Mouse (Mus musculus) adrenal gland, adult 2 months (tissue): ENCODE data around the gene Usp20. TPM values are rescaled to one million over a fixed set of nuclear protein-coding genes. Genes with fewer than 3 reads are reported as not detected.
A peak's percentile ranks its signal among the peaks of the same experiment; 100 is the strongest.

Source experiments
- DNase-seq: peaks from one replicate; pipeline ENCODE4 v3.0.0; 2021
- polyA plus RNA-seq: library from polyadenylated mRNA; depleted of rRNA; stranded (reverse); fragments of >200 nt; gene quantifications from 2 replicates; pipeline ENCODE4 v1.2.3, GENCODE M21; 2012
- total RNA-seq, 2 experiments: library from RNA; stranded (reverse); gene quantifications; 2 replicates each; pipeline ENCODE4 v1.2.3; 2021

The Usp20 gene
- total and polyA plus RNA-seq, 3 experiments = 24.2 to 38.1 (median 32.9) TPM

DNA sequence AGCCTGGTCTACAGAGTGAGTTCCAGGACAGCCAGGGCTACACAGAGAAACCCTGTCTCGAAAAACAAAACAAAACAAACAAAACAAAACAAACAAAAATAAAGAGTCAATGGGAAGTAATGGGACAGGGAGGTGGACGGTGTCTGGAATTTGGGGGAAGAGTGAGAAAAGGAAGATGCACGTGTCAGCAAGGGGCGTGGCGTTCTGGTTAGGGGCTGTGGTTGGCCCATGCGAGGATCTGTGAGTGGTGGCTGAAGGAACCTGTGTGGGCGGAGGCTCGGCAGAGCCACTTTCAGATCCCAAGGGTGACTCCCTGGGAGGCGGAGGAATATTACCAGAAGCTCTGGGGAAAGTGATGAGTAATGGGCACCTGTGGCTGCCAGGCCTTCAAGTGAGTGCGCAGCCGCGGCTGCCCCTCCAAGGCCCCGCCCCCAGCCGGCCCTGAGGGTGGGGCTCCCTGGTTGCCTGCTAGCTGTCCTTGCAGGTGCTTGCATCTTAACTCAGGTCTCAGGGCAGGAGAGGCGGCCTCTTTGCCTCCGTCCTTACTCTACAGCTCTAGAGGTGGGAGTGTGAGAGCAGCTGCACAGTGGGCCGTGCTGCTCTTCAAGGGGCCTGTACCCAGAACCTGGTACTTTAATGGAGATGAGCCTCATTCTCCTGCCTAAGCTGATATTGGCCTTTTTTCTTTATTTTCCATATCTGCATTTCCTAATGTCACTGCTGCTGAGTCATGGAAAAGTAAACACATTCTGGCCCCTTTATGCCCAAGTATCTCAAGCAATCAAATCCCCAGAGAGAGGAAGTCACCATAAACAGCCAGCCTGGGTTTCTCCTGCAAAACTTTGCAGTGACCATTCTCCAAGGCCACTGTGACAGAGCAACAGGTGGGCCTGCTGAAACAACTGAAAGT is 3.3 kb downstream of the Usp20 start:
- DNase-seq = peak; percentile 94

GRCm38 (mm10) chr2:30990221-30990620 is 8.1 kb downstream of the Usp20 start:
- DNase-seq = peak; percentile 81

DNA sequence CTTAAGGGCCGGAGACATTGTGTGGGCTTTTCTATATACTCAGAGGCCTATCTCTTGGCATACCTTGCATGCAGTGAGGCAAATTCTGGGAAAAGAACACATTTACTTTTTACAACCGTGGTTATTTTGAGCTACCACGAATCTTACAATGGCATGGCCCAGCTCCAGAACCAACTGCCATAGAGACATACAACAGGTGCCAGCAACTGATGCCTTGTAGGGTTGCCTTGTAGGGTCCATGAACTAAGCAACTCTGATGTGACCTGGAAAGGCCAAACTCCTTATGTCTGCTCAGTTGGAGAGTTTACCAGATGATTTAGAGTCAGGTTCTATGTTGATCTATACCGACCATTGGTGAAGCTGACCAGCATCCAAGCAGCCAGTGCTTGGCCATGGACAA is 12.8 kb downstream of the Usp20 start:
- DNase-seq = no peak

DNA sequence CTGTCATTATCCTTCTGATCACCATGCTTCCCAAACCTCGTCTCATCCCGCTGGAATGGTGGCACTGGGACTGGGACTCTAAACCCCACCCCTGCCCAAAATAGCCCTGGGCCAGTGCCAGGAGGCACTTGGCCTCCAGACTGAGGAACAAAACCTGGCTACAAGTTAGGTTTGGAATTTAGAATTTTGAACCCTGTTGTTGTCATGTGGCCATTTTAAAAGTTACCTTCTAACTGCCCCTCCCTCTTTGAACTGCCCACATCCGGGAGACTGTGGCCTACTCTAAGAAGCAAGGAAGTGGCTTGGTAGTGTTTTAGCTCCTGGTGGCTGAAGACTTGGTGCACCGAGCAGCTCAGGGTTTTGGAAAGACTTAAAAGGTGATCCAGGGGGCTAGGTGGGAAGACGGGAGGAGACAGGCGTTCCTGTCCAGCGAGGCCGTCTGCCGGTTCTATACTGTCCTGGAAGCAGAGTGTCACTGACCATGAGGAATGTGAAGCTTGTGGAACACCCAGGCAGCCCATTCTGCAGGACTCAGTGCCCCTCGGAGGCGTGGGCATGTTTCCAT is 13.4 kb downstream of the Usp20 start:
- DNase-seq = peak; percentile 55

DNA sequence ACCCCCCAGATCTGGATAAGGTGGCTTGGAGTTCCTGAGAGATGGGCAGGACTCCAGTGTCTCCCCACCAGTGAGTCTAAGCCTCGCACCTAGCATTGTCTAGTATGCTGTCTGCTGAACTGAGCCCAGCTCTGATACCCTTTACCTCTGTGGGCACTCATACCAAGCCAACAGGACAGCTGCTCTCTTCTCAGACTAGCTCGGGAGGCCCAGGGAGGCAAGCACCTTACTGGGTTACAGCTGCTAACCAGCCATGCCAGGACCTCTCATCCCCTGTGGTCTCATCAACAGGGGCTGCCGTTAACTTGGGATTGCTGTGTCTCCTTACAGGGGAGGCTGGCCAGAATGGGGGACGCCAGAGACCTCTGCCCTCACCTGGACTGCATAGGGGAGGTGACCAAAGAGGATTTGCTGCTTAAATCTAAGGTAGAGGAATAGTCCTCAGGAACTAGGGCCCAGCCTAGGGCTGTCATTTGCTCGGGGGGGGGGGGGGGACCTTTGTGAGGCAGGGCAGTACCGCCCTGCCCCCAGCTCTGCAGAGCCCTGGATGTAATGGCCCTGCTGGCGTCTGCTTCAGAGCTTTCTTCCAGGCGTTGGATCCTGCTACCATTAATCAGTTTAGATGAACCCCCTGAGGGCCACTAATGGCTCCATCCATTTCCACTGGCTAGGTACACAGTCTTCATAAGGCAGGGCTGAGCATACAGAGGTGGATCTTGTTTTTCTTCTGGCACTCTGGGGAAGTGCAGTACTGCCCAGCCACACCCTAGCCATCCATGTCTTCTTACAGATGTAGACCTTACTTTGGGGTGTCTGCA is 16.6 kb downstream of the Usp20 start:
- no peak for DNase-seq

DNA sequence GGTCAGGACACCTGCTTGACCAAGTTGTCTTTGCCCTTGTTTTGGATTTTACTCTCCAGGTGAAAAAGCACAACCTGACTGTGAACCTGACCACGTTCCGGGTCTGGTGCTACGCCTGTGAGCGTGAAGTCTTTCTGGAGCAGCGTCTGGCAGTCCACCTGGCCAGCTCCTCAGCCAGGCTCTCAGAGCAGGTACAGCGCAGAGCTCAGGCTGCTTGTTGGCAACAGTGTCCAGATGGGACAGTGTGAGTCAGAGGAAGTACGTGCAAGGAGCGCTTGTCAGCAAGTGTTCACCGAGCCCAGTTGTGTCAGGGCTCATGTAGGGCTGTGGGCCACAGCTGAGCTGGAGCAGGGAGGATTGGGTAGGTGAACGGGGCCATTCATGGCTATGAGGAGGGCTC is 20.8 kb downstream of the Usp20 start:
- no peak for DNase-seq

- no peak for DNase-seq
Measured at GRCm38 (mm10) chr2:31005453-31005852, 23.4 kb downstream of the Usp20 start.

DNA sequence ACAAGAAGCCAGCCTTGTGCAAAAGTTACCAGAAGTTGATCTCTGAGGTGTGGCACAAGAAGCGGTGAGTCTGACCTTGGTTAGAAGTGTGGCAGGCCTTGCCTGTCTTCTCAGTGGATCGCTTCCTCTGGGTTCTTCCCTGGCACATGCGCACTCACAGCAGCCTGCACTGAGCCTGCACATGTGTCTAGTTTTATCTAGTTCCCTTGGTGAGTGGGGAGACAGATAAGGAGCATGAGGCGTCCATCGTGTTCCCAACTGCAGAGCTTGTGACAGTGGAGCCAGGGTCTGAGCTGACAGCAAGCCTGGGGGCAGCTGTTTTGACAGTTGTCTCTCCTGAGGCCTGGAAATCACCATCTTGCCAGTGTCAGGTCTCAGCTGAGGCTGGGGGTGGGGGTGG is 24.4 kb downstream of the Usp20 start:
- DNase-seq = no peak

- DNase-seq = no peak
Measured at GRCm38 (mm10) chr2:31007208-31007607, 25.1 kb downstream of the Usp20 start.

DNA sequence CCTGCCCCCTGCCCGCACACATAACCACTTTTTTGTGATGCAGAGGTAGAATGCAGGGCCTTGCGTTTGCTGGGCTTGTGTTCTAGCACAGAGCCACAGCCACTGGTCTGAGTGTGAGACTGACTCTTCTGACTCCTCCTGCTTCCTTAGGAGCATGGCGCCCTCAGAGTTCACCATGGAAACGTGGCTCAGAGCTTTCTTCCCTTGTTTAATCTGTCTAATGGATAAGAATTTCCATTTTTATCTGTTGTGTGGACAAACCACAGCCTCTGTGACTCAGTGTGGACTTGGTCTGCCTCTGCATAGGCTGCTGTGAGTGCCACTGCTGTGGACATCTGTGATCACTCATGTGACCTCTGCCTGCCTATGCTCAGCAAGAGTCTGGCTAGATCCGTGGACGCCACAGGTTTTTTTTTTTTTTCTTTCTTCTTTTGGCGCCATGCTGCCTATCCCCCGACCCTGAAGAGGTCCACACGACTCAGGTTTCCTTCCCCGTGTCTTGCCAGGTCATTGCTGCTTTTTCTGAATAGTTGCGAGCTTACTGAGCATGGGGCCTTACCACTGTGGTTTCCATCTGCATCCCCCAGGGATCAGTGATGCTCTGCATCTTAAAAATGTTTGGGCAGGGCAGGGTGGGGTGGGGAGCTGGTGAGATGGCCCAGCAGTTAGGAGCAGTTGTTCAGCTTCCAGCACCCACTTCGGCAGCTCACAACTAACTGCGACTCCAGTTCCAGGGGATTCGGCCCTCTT is 31.5 kb downstream of the Usp20 start:
- no peak for DNase-seq

- no peak for DNase-seq
Measured at GRCm38 (mm10) chr2:31017625-31018317, 35.7 kb downstream of the Usp20 start.

GRCm38 (mm10) chr2:31018519-31018918 is 36.4 kb downstream of the Usp20 start:
- no peak for DNase-seq

- no peak for DNase-seq
Measured at GRCm38 (mm10) chr2:31019011-31019410, 36.9 kb downstream of the Usp20 start.

DNA sequence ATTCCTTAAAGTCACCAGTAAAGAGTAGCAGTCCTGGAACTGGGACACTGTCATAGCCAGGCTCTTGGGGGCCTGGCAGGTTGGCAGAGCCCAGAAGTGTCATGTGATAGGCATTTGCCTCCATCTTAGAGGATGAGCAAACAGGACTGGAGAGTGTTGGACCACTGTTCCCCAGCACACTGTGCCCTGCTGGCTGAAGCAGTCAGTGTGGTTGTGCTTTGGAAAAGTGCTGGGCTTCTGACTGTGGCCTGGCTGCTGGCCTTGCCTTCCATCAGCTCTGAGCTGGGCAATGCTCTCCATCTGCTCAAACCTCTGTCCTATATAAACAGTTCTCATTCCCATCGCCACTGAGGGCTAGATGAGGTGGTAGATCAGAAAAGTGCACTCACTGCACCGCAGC is 38.1 kb downstream of the Usp20 start:
- DNase-seq = no peak

DNA sequence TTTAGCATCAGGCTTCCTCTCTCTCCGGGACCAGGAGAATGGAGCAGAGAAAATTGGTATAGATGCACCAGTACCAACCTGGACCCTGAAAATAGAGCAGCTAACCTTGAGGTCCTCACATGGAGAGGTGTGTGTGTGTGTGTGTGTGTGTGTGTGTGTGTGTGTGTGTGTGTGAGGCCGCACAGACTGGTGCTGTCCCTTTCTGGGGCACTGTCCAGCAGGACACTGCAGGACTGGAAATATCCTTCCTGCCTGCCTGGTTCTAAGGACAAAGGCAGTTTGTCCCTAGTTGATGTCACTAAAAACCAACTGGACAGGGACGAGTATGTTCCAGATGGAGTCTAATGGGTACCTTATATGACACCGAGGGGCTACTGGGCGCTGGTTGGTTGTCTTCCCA is 41.9 kb downstream of the Usp20 start:
- no peak for DNase-seq

DNA sequence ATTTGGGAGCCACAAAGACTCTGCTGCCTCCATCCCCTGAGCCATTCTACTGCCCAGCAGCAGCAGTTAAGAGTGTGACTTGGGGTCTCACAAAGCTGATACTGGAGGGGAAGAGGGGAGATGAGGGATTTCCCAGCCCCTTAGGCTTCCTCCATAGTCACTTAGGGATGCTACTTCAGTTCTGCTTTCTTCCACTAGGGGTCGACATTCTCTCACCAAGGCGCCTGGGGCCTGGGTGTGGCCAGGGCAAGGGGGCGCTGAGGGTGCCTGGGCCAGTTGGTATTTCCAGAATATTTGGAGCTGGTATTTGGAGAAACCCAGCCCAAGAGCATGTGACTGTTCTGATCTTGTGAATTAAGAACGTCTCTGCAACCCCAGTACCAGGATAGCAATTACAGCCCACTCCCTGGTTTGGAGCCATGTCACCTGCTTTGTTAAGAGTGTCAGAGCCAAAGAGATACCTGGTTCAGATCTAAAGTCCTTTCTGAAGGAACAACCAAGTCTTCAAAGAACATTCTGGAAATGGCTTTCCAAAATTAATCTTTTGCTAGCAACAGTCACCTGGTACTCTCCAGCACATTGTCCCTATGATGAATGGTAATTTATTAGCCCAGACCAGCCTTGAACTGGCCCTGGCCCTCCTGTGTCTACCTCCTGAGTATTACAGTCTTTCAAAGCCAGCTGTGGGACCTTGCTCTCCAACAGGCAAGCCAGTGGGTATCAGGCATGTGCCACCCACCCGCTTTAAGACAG is 42.7 kb downstream of the Usp20 start:
- DNase-seq = peak; percentile 73

GRCm38 (mm10) chr2:31025458-31025857 is 43.4 kb downstream of the Usp20 start:
- no peak for DNase-seq

DNA sequence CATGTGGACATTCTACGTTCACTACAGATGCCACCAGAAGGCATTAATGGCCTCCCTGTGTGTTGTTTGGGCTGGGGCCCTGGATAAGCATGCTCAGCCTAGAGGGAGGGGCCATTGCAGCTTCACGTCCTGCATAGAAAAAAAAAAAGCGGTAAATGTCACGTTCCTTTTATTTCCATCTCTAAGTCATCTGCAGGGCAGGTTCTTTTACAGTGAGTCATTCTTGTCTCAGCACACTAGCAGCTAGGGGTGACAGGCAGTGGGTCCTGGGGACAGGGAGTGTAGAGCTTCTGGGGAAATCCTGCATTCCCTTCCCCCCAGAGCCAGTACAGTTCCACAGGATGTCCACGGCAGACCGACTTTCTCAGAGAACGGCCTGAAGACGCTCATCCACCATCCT is 44.6 kb downstream of the Usp20 start:
- DNase-seq = peak; percentile 66

DNA sequence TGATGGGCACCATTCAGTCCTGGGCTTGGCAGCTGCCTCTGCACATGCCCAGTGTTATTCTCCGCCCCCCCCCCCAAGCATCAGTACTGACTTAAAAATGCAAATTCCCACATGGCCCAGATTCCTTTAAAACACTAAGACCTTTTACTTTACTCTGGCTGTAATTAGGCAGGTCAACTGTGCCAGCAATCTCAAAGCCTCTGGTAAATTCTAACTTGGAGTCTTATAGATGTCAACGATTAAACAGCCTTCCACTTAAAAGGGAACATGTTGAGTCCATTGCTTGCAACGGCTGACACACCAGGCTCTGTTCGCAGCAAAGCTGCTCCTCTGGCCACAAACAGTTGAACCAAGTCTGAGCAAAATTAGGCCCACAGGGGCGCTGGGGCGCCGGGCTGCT is 49.9 kb downstream of the Usp20 start:
- DNase-seq = no peak

GRCm38 (mm10) chr2:31036811-31037210 is 54.7 kb downstream of the Usp20 start:
- DNase-seq = no peak

DNA sequence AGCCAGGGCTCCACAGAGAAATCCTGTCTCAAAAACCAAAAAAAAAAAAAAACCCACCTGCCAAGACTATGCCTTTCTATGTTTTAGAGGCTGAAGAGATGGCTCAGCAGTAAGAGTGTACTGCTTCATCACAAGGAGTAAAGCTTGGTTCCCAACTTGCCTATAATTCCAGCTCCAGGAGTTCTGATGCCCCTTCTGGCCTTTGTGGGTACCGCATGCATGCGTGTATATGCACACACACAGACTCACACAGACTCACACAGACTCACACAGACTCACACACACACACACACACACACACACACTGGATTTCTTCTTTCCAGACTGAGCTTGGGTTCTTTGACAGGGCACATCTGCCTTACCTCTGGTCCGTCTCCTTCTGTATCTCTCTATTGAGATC is 58.0 kb downstream of the Usp20 start:
- DNase-seq = no peak
